Mouse (Mus musculus) heart, adult 11 months (tissue): ENCODE data around the gene Fxyd4.

Experiments
- DNase-seq: peaks from one replicate; pipeline ENCODE4 v3.0.0; 2022

Fxyd4 gene

GRCm38 (mm10) chr6:117917576-117917975 is 19.9 kb downstream of the Fxyd4 start:
- peak; percentile 97 for DNase-seq

GRCm38 (mm10) chr6:117916737-117917426 is 20.6 kb downstream of the Fxyd4 start:
- peak; percentile 99 for DNase-seq

GRCm38 (mm10) chr6:117916205-117916736 is 21.2 kb downstream of the Fxyd4 start:
- no peak for DNase-seq

- DNase-seq: peak; percentile 15
These were observed 23.0 kb downstream of the Fxyd4 start for GRCm38 (mm10) chr6:117914541-117914940.

GRCm38 (mm10) chr6:117910120-117910661 is 27.3 kb downstream of the Fxyd4 start:
- peak; percentile 25 for DNase-seq

GRCm38 (mm10) chr6:117908424-117908900 is 29.0 kb downstream of the Fxyd4 start:
- DNase-seq: peak; percentile 85

GRCm38 (mm10) chr6:117907979-117908355 is 29.5 kb downstream of the Fxyd4 start:
- no peak for DNase-seq

GRCm38 (mm10) chr6:117907301-117907978 is 30.1 kb downstream of the Fxyd4 start:
- peak; percentile 99 for DNase-seq

GRCm38 (mm10) chr6:117906590-117907271 is 30.8 kb downstream of the Fxyd4 start:
- peak; percentile 100 for DNase-seq

GRCm38 (mm10) chr6:117906015-117906531 is 31.4 kb downstream of the Fxyd4 start:
- no peak for DNase-seq

- DNase-seq: peak; percentile 89
These were observed 32.1 kb downstream of the Fxyd4 start for GRCm38 (mm10) chr6:117905260-117905930.

GRCm38 (mm10) chr6:117903836-117904235 is 33.7 kb downstream of the Fxyd4 start:
- peak; percentile 76 for DNase-seq

- peak; percentile 30 for DNase-seq
These were observed 34.9 kb downstream of the Fxyd4 start for GRCm38 (mm10) chr6:117902556-117902955.

- peak; percentile 70 for DNase-seq
These were observed 35.7 kb downstream of the Fxyd4 start for GRCm38 (mm10) chr6:117901510-117902402.

- DNase-seq: peak; percentile 85
These were observed 37.1 kb downstream of the Fxyd4 start, which contains the start of gene Hnrnpf for GRCm38 (mm10) chr6:117900126-117901080. Gene Hnrnpf (plus strand): TSS chr6:117900324.

GRCm38 (mm10) chr6:117897800-117898199 is 39.7 kb downstream of the Fxyd4 start:
- DNase-seq: peak; percentile 34

GRCm38 (mm10) chr6:117893435-117893834 is 44.1 kb downstream of the Fxyd4 start:
- DNase-seq: no peak

- peak; percentile 94 for DNase-seq
These were observed 45.1 kb downstream of the Fxyd4 start for GRCm38 (mm10) chr6:117892386-117892785.

- DNase-seq: no peak
These were observed 45.9 kb downstream of the Fxyd4 start for GRCm38 (mm10) chr6:117891369-117892160.
